Mouse (Mus musculus) neutrophil, adult 5-6 weeks (primary cell): ENCODE measurements around the gene Ahnak2. TPM values are rescaled to one million over a fixed set of nuclear protein-coding genes. Genes with fewer than 3 reads are reported as not detected.

ENCODE experiments used
- total RNA-seq: library from RNA; stranded (forward); fragments of 200-1000 nt; gene quantifications from 2 replicates; pipeline ENCODE4 v1.2.3, GENCODE M21; 2017

The Ahnak2 gene
- total RNA-seq, 1 experiment from 2014 or later = not detected

Other genes with a start within 250 kb of the Ahnak2 start
- gene Inf2, start 213.9 kb downstream of the Ahnak2 start, total RNA-seq = 5.8 and 6.5 TPM in 2 replicates
- gene Adssl1, start 182.6 kb downstream of the Ahnak2 start, total RNA-seq = 39.0 and 45.2 TPM in 2 replicates
- 45.4 and 52.7 TPM in 2 replicates for gene Siva1, start 158.0 kb downstream of the Ahnak2 start, total RNA-seq
- gene Akt1, start 127.8 kb downstream of the Ahnak2 start, total RNA-seq = 197 and 218 TPM in 2 replicates
- 13.4 and 15.0 TPM in 2 replicates for gene Zbtb42, start 123.8 kb downstream of the Ahnak2 start, total RNA-seq
- gene Cep170b, start 82.2 kb downstream of the Ahnak2 start, total RNA-seq = 4.8 and 5.7 TPM in 2 replicates
- 98.0 and 114 TPM in 2 replicates for gene Pld4, start 42.0 kb downstream of the Ahnak2 start, total RNA-seq
- gene Clba1, start 6.3 kb upstream of the Ahnak2 start, total RNA-seq = 0.37 and 0.70 TPM in 2 replicates
- 30.7 and 32.0 TPM in 2 replicates for gene Cdca4, start 26.8 kb upstream of the Ahnak2 start, total RNA-seq
- 40.9 and 41.1 TPM in 2 replicates for gene Gpr132, start 65.6 kb upstream of the Ahnak2 start, total RNA-seq
- gene Jag2, start 127.1 kb upstream of the Ahnak2 start, total RNA-seq = 0.70 and 0.86 TPM in 2 replicates
- gene Nudt14, start 139.5 kb upstream of the Ahnak2 start, total RNA-seq = 4.2 and 4.7 TPM in 2 replicates
- 6.1 and 7.2 TPM in 2 replicates for gene Btbd6, start 173.8 kb upstream of the Ahnak2 start, total RNA-seq
- 104 and 124 TPM in 2 replicates for gene Brf1, start 198.0 kb upstream of the Ahnak2 start, total RNA-seq
- 17.2 and 23.0 TPM in 2 replicates for gene Pacs2, start 211.9 kb upstream of the Ahnak2 start, total RNA-seq